Mouse (Mus musculus): ENCODE measurements around the gene Plekha1.

Plekha1 gene

GRCm38 (mm10) chr7:130865613-130866591, at the start of gene Plekha1:
TSS of gene Plekha1 (plus strand) at chr7:130865756.
- peak; percentile 98 to 99 for DNase-seq (ENCODE audit: low spot score in 2 of 2)

GRCm38 (mm10) chr7:130816243-130816642, 49.3 kb upstream of the Plekha1 start:
- DNase-seq (ENCODE audit: low spot score in 2 of 2) = no peak

- DNase-seq (ENCODE audit: low spot score in 2 of 2) = no peak
These were observed 46.7 kb upstream of the Plekha1 start for GRCm38 (mm10) chr7:130818813-130819212.

GRCm38 (mm10) chr7:130819624-130820023, 45.9 kb upstream of the Plekha1 start:
- peak; percentile 63 to 73 for DNase-seq (ENCODE audit: low spot score in 2 of 2)

- no peak for DNase-seq (ENCODE audit: low spot score in 2 of 2)
These were observed 41.6 kb upstream of the Plekha1 start for GRCm38 (mm10) chr7:130823992-130824391.

- no peak for DNase-seq (ENCODE audit: low spot score in 2 of 2)
These were observed 39.2 kb upstream of the Plekha1 start for GRCm38 (mm10) chr7:130826343-130826742.

- DNase-seq (ENCODE audit: low spot score in 2 of 2) = peak in 1 of 2 experiments; percentile 66
These were observed 38.1 kb upstream of the Plekha1 start for GRCm38 (mm10) chr7:130827431-130827830.

GRCm38 (mm10) chr7:130827844-130828403, 37.6 kb upstream of the Plekha1 start:
- DNase-seq (ENCODE audit: low spot score in 2 of 2) = no peak

GRCm38 (mm10) chr7:130828475-130828874, 37.1 kb upstream of the Plekha1 start:
- no peak for DNase-seq (ENCODE audit: low spot score in 2 of 2)

- no peak for DNase-seq (ENCODE audit: low spot score in 2 of 2)
These were observed 34.0 kb upstream of the Plekha1 start for GRCm38 (mm10) chr7:130831586-130831985.

GRCm38 (mm10) chr7:130834299-130834698, 31.3 kb upstream of the Plekha1 start:
- no peak for DNase-seq (ENCODE audit: low spot score in 2 of 2)

GRCm38 (mm10) chr7:130834958-130835861, 30.3 kb upstream of the Plekha1 start:
- no peak for DNase-seq (ENCODE audit: low spot score in 2 of 2)

- no peak for DNase-seq (ENCODE audit: low spot score in 2 of 2)
These were observed 29.5 kb upstream of the Plekha1 start for GRCm38 (mm10) chr7:130836066-130836465.

GRCm38 (mm10) chr7:130837941-130838657, 27.5 kb upstream of the Plekha1 start:
- no peak for DNase-seq (ENCODE audit: low spot score in 2 of 2)

GRCm38 (mm10) chr7:130838658-130839025, 26.9 kb upstream of the Plekha1 start:
- no peak for DNase-seq (ENCODE audit: low spot score in 2 of 2)

- DNase-seq (ENCODE audit: low spot score in 2 of 2) = no peak
These were observed 26.0 kb upstream of the Plekha1 start for GRCm38 (mm10) chr7:130839380-130840100.

- no peak for DNase-seq (ENCODE audit: low spot score in 2 of 2)
These were observed 18.3 kb upstream of the Plekha1 start for GRCm38 (mm10) chr7:130847164-130847718.

- DNase-seq (ENCODE audit: low spot score in 2 of 2) = no peak
These were observed 10.8 kb upstream of the Plekha1 start for GRCm38 (mm10) chr7:130854684-130855292.

- no peak for DNase-seq (ENCODE audit: low spot score in 2 of 2)
These were observed 9.9 kb upstream of the Plekha1 start for GRCm38 (mm10) chr7:130855681-130856080.

- no peak for DNase-seq (ENCODE audit: low spot score in 2 of 2)
These were observed 7.6 kb upstream of the Plekha1 start for GRCm38 (mm10) chr7:130857973-130858372.

Measured in left cerebral cortex, adult 9 months (tissue).